In genomic region chr14:106393978-106394377, GRCm38 (mm10) we compare ENCODE assay signal across 14 mouse cellular contexts.
DNase-seq lines count a peak whose midpoint lies in the region; ATAC-seq lines count a peak whose summit lies in the region.
"Had no signal": no experiment of that assay in that cellular context is flagged by ENCODE, and none has a peak within 500 bp of the region (broad histone marks: within the 10 kb centered on the region; RNA-seq: fewer than 3 reads in every experiment).

No protein-coding gene starts in this region.

- no peaks in the 10 kb centered on the region for H3K36me3 ChIP-seq in limb, embryonic 13.5 days
- H3K36me3 ChIP-seq in limb, embryonic 10.5 days: no peaks in the 10 kb centered on the region
- no peaks in the 10 kb centered on the region for H3K36me3 ChIP-seq in intestine, embryonic 15.5 days
- H3K36me3 ChIP-seq in hindbrain, embryonic 10.5 days: no peaks in the 10 kb centered on the region

- no peaks in the 10 kb centered on the region for H3K4me1 ChIP-seq in limb, embryonic 13.5 days
- H3K4me1 ChIP-seq in limb, embryonic 10.5 days: no peaks in the 10 kb centered on the region
- H3K4me1 ChIP-seq in intestine, embryonic 15.5 days (replicated peaks): no peaks in the 10 kb centered on the region
- H3K4me1 ChIP-seq in hindbrain, embryonic 10.5 days (replicated peaks): no peaks in the 10 kb centered on the region

- no peak overlapping the region for H3K4me3 ChIP-seq in limb, embryonic 13.5 days
- no peak overlapping the region for H3K4me3 ChIP-seq in limb, embryonic 10.5 days
- no peak overlapping the region for H3K4me3 ChIP-seq in intestine, embryonic 15.5 days (replicated peaks)
- no peak overlapping the region for H3K4me3 ChIP-seq in hindbrain, embryonic 10.5 days

- H3K9ac ChIP-seq in limb, embryonic 13.5 days: no peak overlapping the region
- no peak overlapping the region for H3K9ac ChIP-seq in intestine, embryonic 15.5 days

- peak; percentile 5 for DNase-seq in adrenal gland, adult 2 months
- no peak for DNase-seq in adrenal gland, postnatal 14 days
- DNase-seq in limb, embryonic 10.5 days (ENCODE audit: low spot score): no peak
- peak; percentile 38 for DNase-seq in mesoderm, embryonic 11.5 days (ENCODE audit: low read depth, low spot score)
- no peak for DNase-seq in left cerebral cortex, postnatal 10 days (ENCODE audit: extremely low spot score in 1 of 2, low spot score in 2 of 2)
- no peak for DNase-seq in hindbrain, embryonic 10.5 days (ENCODE audit: low spot score)
- DNase-seq: layer of hippocampus, postnatal 36 days; thymus, postnatal 36 days had no signal

- no peak overlapping the region for H3K27ac ChIP-seq in limb, embryonic 13.5 days
- no peak overlapping the region for H3K27ac ChIP-seq in limb, embryonic 10.5 days
- no peak overlapping the region for H3K27ac ChIP-seq in intestine, embryonic 15.5 days
- H3K27ac ChIP-seq in hindbrain, embryonic 10.5 days: no peak overlapping the region
- H3K27ac ChIP-seq: hindbrain, postnatal 0 days had no signal

- peak; percentile 36; the same call in 1 of the 2 replicates for ATAC-seq in limb, embryonic 13.5 days (ENCODE audit: low FRiP score, low read depth)
- ATAC-seq in intestine, embryonic 15.5 days: peak; percentile 58
- ATAC-seq: activated CD4-positive, CD25-positive, alpha-beta regulatory T cell, adult 4 months; forebrain, embryonic 14.5 days; hindbrain, postnatal 0 days had no signal

- H3K27me3 ChIP-seq in limb, embryonic 13.5 days: no peaks in the 10 kb centered on the region
- H3K27me3 ChIP-seq in limb, embryonic 10.5 days (ENCODE audit: low read depth, poor library complexity, severe bottlenecking): no peaks in the 10 kb centered on the region
- H3K27me3 ChIP-seq in intestine, embryonic 15.5 days (replicated peaks): no peaks in the 10 kb centered on the region
- no peaks in the 10 kb centered on the region for H3K27me3 ChIP-seq in hindbrain, embryonic 10.5 days (ENCODE audit: insufficient read depth, poor library complexity, severe bottlenecking)

- 67% methylated on average over 4 of the region's 4 CpGs for WGBS in limb, embryonic 13.5 days
- WGBS in limb, embryonic 10.5 days: 83% methylated on average over 4 of the region's 4 CpGs
- WGBS in intestine, embryonic 15.5 days: 32% methylated on average over 4 of the region's 4 CpGs
- 86% methylated on average over 4 of the region's 4 CpGs for WGBS in hindbrain, embryonic 10.5 days

- no peaks in the 10 kb centered on the region for H3K9me3 ChIP-seq in limb, embryonic 13.5 days
- H3K9me3 ChIP-seq in limb, embryonic 10.5 days (replicated peaks): no peaks in the 10 kb centered on the region
- no peaks in the 10 kb centered on the region for H3K9me3 ChIP-seq in intestine, embryonic 15.5 days
- no peaks in the 10 kb centered on the region for H3K9me3 ChIP-seq in hindbrain, embryonic 10.5 days

- H3K4me2 ChIP-seq in limb, embryonic 13.5 days (replicated peaks): no peak overlapping the region
- no peak overlapping the region for H3K4me2 ChIP-seq in intestine, embryonic 15.5 days (replicated peaks)
- H3K4me2 ChIP-seq: liver, embryonic 11.5 days had no signal

- intact Hi-C loops in left cerebral cortex, postnatal 10 days (cut with DNase I): no loop called here

Comparison
In these comparisons a context has a peak if more than half of its experiments do, and no peak if none do; other contexts are left out.
1. DNase-seq: peak in adrenal gland, adult 2 months (single experiment) and mesoderm, embryonic 11.5 days (single experiment); none in adrenal gland, postnatal 14 days (single experiment), limb, embryonic 10.5 days (single experiment), left cerebral cortex, postnatal 10 days (0 of 2) and hindbrain, embryonic 10.5 days (single experiment).